Mouse (Mus musculus) cortical plate, adult 2 months (tissue): ENCODE results near the gene Ak4. TPM values are rescaled to one million over a fixed set of nuclear protein-coding genes. Genes with fewer than 3 reads are reported as not detected.

Source experiments
- H3K27ac ChIP-seq: fragments of 200-500 bp; 2 replicates; pipeline ENCODE4 v1.5.1; 2012; ENCODE audit warnings: low read length, control low read depth, inconsistent platforms; ENCODE audit not compliant: insufficient read depth
- H3K4me1 ChIP-seq: fragments of 200-500 bp; 2 replicates; pipeline ENCODE4 v1.6.1; 2011; ENCODE audit warnings: low read length; ENCODE audit not compliant: control insufficient read depth, insufficient read depth
- H3K4me3 ChIP-seq: fragments of 200-500 bp; 2 replicates; pipeline ENCODE4 v1.5.1; 2011; ENCODE audit warnings: mild to moderate bottlenecking, low read length, control low read depth; ENCODE audit not compliant: insufficient read depth
- CTCF ChIP-seq: fragments of 200-500 bp; IDR thresholded peaks from 2 replicates; pipeline ENCODE4 v1.5.1; 2011; ENCODE audit warnings: mild to moderate bottlenecking, control low read depth, low read length; ENCODE audit not compliant: insufficient read depth; ENCODE audit errors: extremely low read depth
- POLR2A ChIP-seq: fragments of 200-500 bp; IDR thresholded peaks from 2 replicates; pipeline ENCODE4 v1.6.1; 2011; ENCODE audit warnings: mild to moderate bottlenecking, low read length, control low read depth; ENCODE audit not compliant: insufficient read depth; ENCODE audit errors: extremely low read depth
- polyA plus RNA-seq: library from polyadenylated mRNA; depleted of rRNA; stranded (reverse); fragments of >200 nt; gene quantifications from 2 replicates; pipeline ENCODE4 v1.2.3, GENCODE M21; 2012

Ak4 gene
- polyA plus RNA-seq, 1 experiment, result 33.6 TPM

GRCm38 (mm10) chr4:101392229-101392628 lies 26.8 kb upstream of the Ak4 start:
- TF ChIP-seq POLR2A, result no peak
- TF ChIP-seq CTCF, result peak; percentile 58
- H3K4me1 ChIP-seq, result 0 out of 2 replicates have a peak, but pooled peaks cover 2% of the 10 kb centered on the region
- no peak overlapping the region for H3K4me3 ChIP-seq

GRCm38 (mm10) chr4:101393292-101393711 lies 25.8 kb upstream of the Ak4 start:
- Histone ChIP-seq H3K4me1 (0 out of 2 replicates have a peak, but pooled peaks cover 2% of the 10 kb centered on the region), H3K27ac (no peak overlapping the region), H3K4me3 (no peak overlapping the region)
- no peak for TF ChIP-seq POLR2A
- no peak for TF ChIP-seq CTCF

More at GRCm38 (mm10) chr4:101392229-101392628, 26.8 kb upstream of the Ak4 start:
- no peak overlapping the region for H3K27ac ChIP-seq

GRCm38 (mm10) chr4:101395021-101395533 lies 24.0 kb upstream of the Ak4 start:
- H3K4me3 ChIP-seq, result no peak overlapping the region
- H3K27ac ChIP-seq, result no peak overlapping the region
- 0 out of 2 replicates have a peak, but pooled peaks cover 2% of the 10 kb centered on the region for H3K4me1 ChIP-seq
- TF ChIP-seq POLR2A (no peak), CTCF (no peak)

- H3K27ac ChIP-seq, result no peak overlapping the region
- no peak overlapping the region for H3K4me3 ChIP-seq
- TF ChIP-seq POLR2A (no peak), CTCF (no peak)
- H3K4me1 ChIP-seq, result no peaks in the 10 kb centered on the region
Observed at GRCm38 (mm10) chr4:101400025-101400594, 19.0 kb upstream of the Ak4 start.

GRCm38 (mm10) chr4:101401945-101402344 lies 17.1 kb upstream of the Ak4 start:
- TF ChIP-seq CTCF (no peak), POLR2A (no peak)
- Histone ChIP-seq H3K4me1 (no peaks in the 10 kb centered on the region), H3K27ac (no peak overlapping the region), H3K4me3 (no peak overlapping the region)

- H3K27ac ChIP-seq, result no peak overlapping the region
- H3K4me1 ChIP-seq, result no peaks in the 10 kb centered on the region
- H3K4me3 ChIP-seq, result no peak overlapping the region
- TF ChIP-seq POLR2A (no peak), CTCF (no peak)
Observed at GRCm38 (mm10) chr4:101404863-101405262, 14.2 kb upstream of the Ak4 start.

GRCm38 (mm10) chr4:101406411-101407196 lies 12.5 kb upstream of the Ak4 start:
- Histone ChIP-seq H3K27ac (no peak overlapping the region), H3K4me3 (no peak overlapping the region), H3K4me1 (no peaks in the 10 kb centered on the region)
- TF ChIP-seq CTCF (no peak), POLR2A (no peak)

GRCm38 (mm10) chr4:101416966-101417365 lies 2.1 kb upstream of the Ak4 start:
- no peak for TF ChIP-seq POLR2A
- TF ChIP-seq CTCF, result no peak
- Histone ChIP-seq H3K4me3 (no peak overlapping the region), H3K27ac (no peak overlapping the region), H3K4me1 (no peaks in the 10 kb centered on the region)

- Histone ChIP-seq H3K4me1 (peaks cover 2% of the 10 kb centered on the region), H3K4me3 (peak overlapping the region; percentile 79), H3K27ac (peak overlapping the region; percentile 41; the same call in 1 of the 2 replicates)
- TF ChIP-seq POLR2A, result no peak
- TF ChIP-seq CTCF, result no peak
Observed at GRCm38 (mm10) chr4:101419911-101420880, 1.1 kb downstream of the Ak4 start.
